Mouse (Mus musculus) testis, adult 2 months (tissue): ENCODE measurements around the gene H2-Eb1.

Experiments used
- CTCF ChIP-seq: fragments of 200-500 bp; IDR thresholded peaks from 2 replicates; pipeline ENCODE4 v1.5.1; 2012; ENCODE audit warnings: low read depth, mild to moderate bottlenecking, inconsistent platforms, low read length, moderate library complexity; ENCODE audit not compliant: control insufficient read depth, insufficient read depth, insufficient replicate concordance
- POLR2A ChIP-seq: fragments of 200-500 bp; IDR thresholded peaks from 2 replicates; pipeline ENCODE4 v1.6.1; 2012; ENCODE audit warnings: low read depth, mild to moderate bottlenecking, inconsistent platforms, low read length, moderate library complexity; ENCODE audit not compliant: control insufficient read depth

- TF ChIP-seq CTCF (no peak), POLR2A (no peak)
Observed at GRCm38 (mm10) chr17:34280499-34281038, 25.1 kb upstream of the H2-Eb1 start.
